Mouse (Mus musculus): ENCODE measurements around the gene Rom1.

GRCm38 (mm10) chr19:8930771-8931170, 1.6 kb upstream of the Rom1 start:
- TF ChIP-seq EP300 (IDR thresholded peaks at IDR 0.05; ENCODE audit: low read depth) (no peak), CTCF (IDR thresholded peaks at IDR 0.05; ENCODE audit: low read depth) (no peak)
